Mouse (Mus musculus) C2C12 (cell line): ENCODE measurements around the gene Gucy2f.

ENCODE experiments used
- CEBPB ChIP-seq: IDR thresholded peaks from one replicate; pipeline ENCODE4 v1.6.1; 2011; ENCODE audit warnings: low read depth, mild to moderate bottlenecking, control low read depth, moderate library complexity
- CTCF ChIP-seq: IDR thresholded peaks from one replicate; pipeline ENCODE4 v1.5.1; 2011; ENCODE audit not compliant: control insufficient read depth, insufficient read depth, insufficient read length
- FOSL1 ChIP-seq: IDR thresholded peaks from one replicate; pipeline ENCODE4 v1.8.0; 2011; ENCODE audit warnings: mild to moderate bottlenecking, low read length; ENCODE audit not compliant: poor library complexity, insufficient read depth, severe bottlenecking
- MAX ChIP-seq: IDR thresholded peaks from one replicate; pipeline ENCODE4 v1.6.1; 2011; ENCODE audit warnings: mild to moderate bottlenecking, control low read depth
- MYOD1 ChIP-seq: IDR thresholded peaks from one replicate; pipeline ENCODE4 v1.6.1; 2011; ENCODE audit warnings: low read depth; ENCODE audit not compliant: control insufficient read depth, insufficient read length
- MYOG ChIP-seq: IDR thresholded peaks from one replicate; pipeline ENCODE4 v1.6.1; 2011; ENCODE audit not compliant: control insufficient read depth, insufficient read length; ENCODE audit errors: extremely low read depth
- USF1 ChIP-seq: IDR thresholded peaks from one replicate; pipeline ENCODE4 v1.6.1; 2011; ENCODE audit warnings: low read depth, mild to moderate bottlenecking, control low read depth, moderate library complexity

DNA sequence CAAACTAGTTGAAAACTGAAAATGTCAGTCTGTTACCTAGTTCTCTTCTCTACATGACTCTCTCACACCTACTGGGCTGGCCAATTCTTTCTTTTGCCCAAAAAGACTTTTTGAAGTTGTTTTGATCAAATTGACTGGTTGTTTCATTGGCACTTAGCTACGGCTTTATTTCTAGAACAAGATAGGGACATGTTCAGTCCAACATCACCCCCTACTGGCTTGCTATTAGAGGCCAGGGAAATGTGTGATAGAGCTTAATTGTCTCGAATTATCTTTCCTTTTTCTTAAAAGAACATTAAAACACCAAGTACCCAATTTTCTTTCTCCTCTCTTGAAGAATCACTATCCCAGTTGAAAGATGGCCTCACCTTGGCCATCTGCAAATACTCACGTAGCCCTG, 99.8 kb downstream of the Gucy2f start:
- TF ChIP-seq CTCF (no peak), CEBPB (no peak), MAX (no peak), MYOD1 (no peak), MYOG (no peak), FOSL1 (no peak), USF1 (no peak)
